Mouse (Mus musculus) C2C12 (cell line): ENCODE data around the gene Ech1. TPM values are rescaled to one million over a fixed set of nuclear protein-coding genes. Genes with fewer than 3 reads are reported as not detected.

Experiments
- H3K27me3 ChIP-seq: one replicate; pipeline ENCODE4 v1.6.1; 2011; ENCODE audit not compliant: control insufficient read depth, insufficient read depth, insufficient read length
- H3K36me3 ChIP-seq: one replicate; pipeline ENCODE4 v1.6.1; 2011; ENCODE audit not compliant: control insufficient read depth, insufficient read depth
- H3K4me3 ChIP-seq: one replicate; pipeline ENCODE4 v1.5.1; 2011; ENCODE audit warnings: mild to moderate bottlenecking, control low read depth; ENCODE audit not compliant: poor library complexity, insufficient read depth, severe bottlenecking
- H3K79me2 ChIP-seq: one replicate; pipeline ENCODE4 v1.6.1; 2011; ENCODE audit not compliant: control insufficient read depth, insufficient read depth
- H3K79me3 ChIP-seq: one replicate; pipeline ENCODE4 v1.6.1; 2011; ENCODE audit warnings: low read depth, control low read depth
- H3ac ChIP-seq: one replicate; pipeline ENCODE3; 2011; ENCODE audit warnings: low read depth; ENCODE audit not compliant: control insufficient read depth, insufficient read length
- CEBPB ChIP-seq: IDR thresholded peaks from one replicate; pipeline ENCODE4 v1.6.1; 2011; ENCODE audit warnings: low read depth, mild to moderate bottlenecking, control low read depth, moderate library complexity
- CTCF ChIP-seq: IDR thresholded peaks from one replicate; pipeline ENCODE4 v1.5.1; 2011; ENCODE audit not compliant: control insufficient read depth, insufficient read depth, insufficient read length
- FOSL1 ChIP-seq: IDR thresholded peaks from one replicate; pipeline ENCODE4 v1.8.0; 2011; ENCODE audit warnings: mild to moderate bottlenecking, low read length; ENCODE audit not compliant: poor library complexity, insufficient read depth, severe bottlenecking
- MAX ChIP-seq: IDR thresholded peaks from one replicate; pipeline ENCODE4 v1.6.1; 2011; ENCODE audit warnings: mild to moderate bottlenecking, control low read depth
- MYOD1 ChIP-seq: IDR thresholded peaks from one replicate; pipeline ENCODE4 v1.6.1; 2011; ENCODE audit warnings: low read depth; ENCODE audit not compliant: control insufficient read depth, insufficient read length
- MYOG ChIP-seq: IDR thresholded peaks from one replicate; pipeline ENCODE4 v1.6.1; 2011; ENCODE audit not compliant: control insufficient read depth, insufficient read length; ENCODE audit errors: extremely low read depth
- USF1 ChIP-seq: IDR thresholded peaks from one replicate; pipeline ENCODE4 v1.6.1; 2011; ENCODE audit warnings: low read depth, mild to moderate bottlenecking, control low read depth, moderate library complexity
- polyA plus RNA-seq: library from polyadenylated mRNA; unstranded; fragments of >200 nt; fragmentation: generic; extraction: Trizol; gene quantifications from one replicate; pipeline ENCODE4 v1.2.1, GENCODE M21; 2012; ENCODE audit warnings: missing spikeins

Gene Ech1
- polyA plus RNA-seq, 1 experiment, result 106 TPM

DNA sequence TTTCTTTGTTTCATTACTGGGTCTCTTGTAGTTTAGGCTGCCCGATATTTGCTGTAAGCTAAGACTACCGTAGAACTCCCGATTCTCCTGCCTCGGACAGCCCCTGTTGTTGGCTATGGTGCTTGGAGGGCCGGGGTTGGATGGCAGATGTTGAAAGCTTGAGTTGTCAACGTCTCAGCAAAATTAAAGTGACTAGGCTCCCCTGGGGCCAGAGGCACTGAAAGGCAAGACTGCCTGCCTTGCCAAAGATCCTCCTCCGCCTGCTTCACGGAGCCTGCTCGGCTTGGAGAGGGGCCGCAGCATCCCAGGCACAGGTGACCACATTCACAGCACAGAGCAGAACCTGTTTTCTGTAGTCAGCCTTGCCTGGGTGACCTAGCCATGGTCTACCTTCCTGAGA is 55.5 kb downstream of the Ech1 start:
- Histone ChIP-seq H3K79me2 (no peaks in the 10 kb centered on the region), H3K4me3 (no peak overlapping the region), H3K36me3 (no peaks in the 10 kb centered on the region), H3ac (no peak overlapping the region), H3K27me3 (no peaks in the 10 kb centered on the region), H3K79me3 (no peaks in the 10 kb centered on the region)
- TF ChIP-seq FOSL1 (no peak), MYOD1 (no peak), MYOG (no peak), CTCF (no peak), MAX (no peak), USF1 (no peak), CEBPB (no peak)

- Histone ChIP-seq H3K79me2 (no peaks in the 10 kb centered on the region), H3ac (no peak within 1 kb of the TSS), H3K27me3 (no peaks in the 10 kb centered on the region), H3K79me3 (no peaks in the 10 kb centered on the region), H3K36me3 (no peaks in the 10 kb centered on the region), H3K4me3 (no peak within 1 kb of the TSS)
- TF ChIP-seq FOSL1 (no peak), MAX (no peak), CTCF (no peak), CEBPB (no peak), MYOD1 (no peak), MYOG (no peak), USF1 (no peak)
These were observed 56.2 kb downstream of the Ech1 start, which contains the start of gene Capn12 for GRCm38 (mm10) chr7:28881199-28881598. Capn12 (plus strand) TSS chr7:28881422.

Other genes starting within 250 kb of the Ech1 start
- 42.6 TPM for gene Samd4b, start 227.1 kb upstream of the Ech1 start, polyA plus RNA-seq
- 33.4 TPM for gene Pak4, start 227.0 kb upstream of the Ech1 start, polyA plus RNA-seq
- gene Acp7, start 193.9 kb upstream of the Ech1 start, polyA plus RNA-seq, result not detected
- 0.01 TPM for gene Fbxo27, start 132.4 kb upstream of the Ech1 start, polyA plus RNA-seq
- gene Fbxo17, start 108.4 kb upstream of the Ech1 start, polyA plus RNA-seq, result 9.8 TPM
- gene Mrps12, start 83.4 kb upstream of the Ech1 start, polyA plus RNA-seq, result 193 TPM
- 18.1 TPM for gene Sars2, start 83.2 kb upstream of the Ech1 start, polyA plus RNA-seq
- gene Ccer2, start 69.0 kb upstream of the Ech1 start, polyA plus RNA-seq, result not detected
- 48.9 TPM for gene Sirt2, start 58.5 kb upstream of the Ech1 start, polyA plus RNA-seq
- 45.1 TPM for gene Nfkbib, start 57.7 kb upstream of the Ech1 start, polyA plus RNA-seq
- gene Rinl, start 36.2 kb upstream of the Ech1 start, polyA plus RNA-seq, result 0.09 TPM
- 303 TPM for gene Hnrnpl, start 16.7 kb upstream of the Ech1 start, polyA plus RNA-seq
- 0.25 TPM for gene Lgals4, start 8.6 kb downstream of the Ech1 start, polyA plus RNA-seq
- 0.12 TPM for gene Lgals7, start 38.6 kb downstream of the Ech1 start, polyA plus RNA-seq
- 0.39 TPM for gene Capn12, start 56.2 kb downstream of the Ech1 start, polyA plus RNA-seq
- 465 TPM for gene Actn4, start 137.1 kb downstream of the Ech1 start, polyA plus RNA-seq
- gene Eif3k, start 156.6 kb downstream of the Ech1 start, polyA plus RNA-seq, result 429 TPM
- 3.6 TPM for gene Map4k1, start 156.8 kb downstream of the Ech1 start, polyA plus RNA-seq